Mouse (Mus musculus): Measurements from ENCODE around the gene Muc3. TPM values are rescaled to one million over a fixed set of nuclear protein-coding genes. Genes with fewer than 3 reads are reported as not detected.

Muc3 gene
- polyA plus RNA-seq, 1 experiment from 2014 or later, result 0.24 TPM

DNA sequence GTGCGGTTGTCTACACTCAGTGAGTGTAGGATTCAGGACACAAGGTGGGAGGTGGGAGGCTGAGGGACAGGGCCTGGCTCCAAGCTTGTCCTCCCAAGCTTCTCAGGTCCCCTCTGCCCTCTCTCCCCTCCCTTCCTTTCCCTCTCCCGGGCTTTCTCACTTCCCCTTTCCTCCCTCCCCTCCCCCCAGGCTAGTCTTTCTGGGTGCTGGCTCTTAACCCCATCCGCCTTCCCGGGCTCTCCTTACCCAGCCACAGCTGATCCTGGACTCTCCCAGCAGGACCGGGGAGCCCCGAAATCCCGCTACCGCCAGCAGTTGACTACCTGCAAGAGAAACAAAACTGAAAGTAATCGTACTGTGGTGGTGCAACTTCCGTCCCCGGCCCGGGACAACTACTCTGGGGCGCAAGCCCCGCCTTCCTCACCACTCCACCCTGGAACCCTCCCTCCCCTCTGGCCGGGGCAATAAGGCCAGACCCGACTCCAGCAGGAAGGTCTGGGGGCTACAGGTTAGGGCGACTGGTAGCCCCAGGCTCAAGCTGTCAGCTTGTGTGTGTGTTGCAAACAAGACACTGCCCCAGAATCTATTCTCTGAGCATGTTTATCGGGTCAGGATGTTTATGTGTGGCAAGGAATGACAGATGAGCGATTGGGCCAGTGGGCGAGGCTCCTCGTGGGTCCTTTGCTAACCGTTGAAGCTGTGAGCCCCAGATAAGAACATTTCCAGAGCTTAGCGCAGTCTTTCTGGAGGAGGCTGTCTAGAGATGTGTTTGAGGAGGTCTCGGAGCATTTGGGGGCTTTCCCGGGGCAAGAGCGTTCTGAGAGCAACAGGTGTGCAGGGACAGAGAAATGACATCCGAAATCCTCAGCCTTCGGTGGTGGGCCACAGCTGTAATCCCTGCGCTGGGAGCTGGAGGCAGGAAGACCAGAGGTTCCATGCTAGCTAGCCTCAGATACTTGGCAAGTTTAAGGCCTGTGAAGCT, 33.0 kb downstream of the Muc3 start, which contains the start of gene Trim56:
Trim56 (minus strand) TSS at position 344 of the 982 bp plus-strand sequence.
- peak; percentile 80 for ATAC-seq (replicated peaks; ENCODE audit: low FRiP score, low read depth)
- peak; percentile 91 for DNase-seq (ENCODE audit: low spot score)
- peak within 1 kb of the TSS; percentile 73 for H3K4me2 ChIP-seq (ENCODE audit: low read length)
- peak within 1 kb of the TSS; percentile 69 for H3K27ac ChIP-seq
- H3K9ac ChIP-seq (ENCODE audit: low read depth, low read length), result peak within 1 kb of the TSS; percentile 63
- no peaks in the 10 kb centered on the region for H3K27me3 ChIP-seq (ENCODE audit: insufficient read depth, low read length)
- WGBS, result 7% methylated on average over 29 of the region's 29 CpGs
- no peaks in the 10 kb centered on the region for H3K9me3 ChIP-seq (replicated peaks; ENCODE audit: low read length)
- peak within 1 kb of the TSS; percentile 65 for H3K4me3 ChIP-seq (replicated peaks; ENCODE audit: low read depth, low read length)
- peaks cover 21% of the 10 kb centered on the region for H3K36me3 ChIP-seq (ENCODE audit: insufficient read depth, low read length)
- H3K4me1 ChIP-seq (replicated peaks; ENCODE audit: insufficient read depth, low read length), result no peaks in the 10 kb centered on the region
- TF ChIP-seq CTCF (IDR thresholded peaks at IDR 0.05; ENCODE audit: low read depth), result no peak

GRCm38 (mm10) chr5:137114891-137115561, 34.1 kb downstream of the Muc3 start:
- Histone ChIP-seq H3K27ac (peak overlapping the region; percentile 69), H3K9ac (ENCODE audit: low read depth, low read length) (peak overlapping the region; percentile 63), H3K9me3 (replicated peaks; ENCODE audit: low read length) (no peaks in the 10 kb centered on the region), H3K27me3 (ENCODE audit: insufficient read depth, low read length) (no peaks in the 10 kb centered on the region), H3K36me3 (ENCODE audit: insufficient read depth, low read length) (peaks cover 21% of the 10 kb centered on the region), H3K4me1 (replicated peaks; ENCODE audit: insufficient read depth, low read length) (no peaks in the 10 kb centered on the region), H3K4me3 (replicated peaks; ENCODE audit: low read depth, low read length) (peak overlapping the region; percentile 65), H3K4me2 (ENCODE audit: low read length) (peak overlapping the region; percentile 73)
- no peak for ATAC-seq (replicated peaks; ENCODE audit: low FRiP score, low read depth)
- WGBS, result 67% methylated on average over 9 of the region's 9 CpGs
- TF ChIP-seq CTCF (IDR thresholded peaks at IDR 0.05; ENCODE audit: low read depth), result no peak
- DNase-seq (ENCODE audit: low spot score), result no peak

DNA sequence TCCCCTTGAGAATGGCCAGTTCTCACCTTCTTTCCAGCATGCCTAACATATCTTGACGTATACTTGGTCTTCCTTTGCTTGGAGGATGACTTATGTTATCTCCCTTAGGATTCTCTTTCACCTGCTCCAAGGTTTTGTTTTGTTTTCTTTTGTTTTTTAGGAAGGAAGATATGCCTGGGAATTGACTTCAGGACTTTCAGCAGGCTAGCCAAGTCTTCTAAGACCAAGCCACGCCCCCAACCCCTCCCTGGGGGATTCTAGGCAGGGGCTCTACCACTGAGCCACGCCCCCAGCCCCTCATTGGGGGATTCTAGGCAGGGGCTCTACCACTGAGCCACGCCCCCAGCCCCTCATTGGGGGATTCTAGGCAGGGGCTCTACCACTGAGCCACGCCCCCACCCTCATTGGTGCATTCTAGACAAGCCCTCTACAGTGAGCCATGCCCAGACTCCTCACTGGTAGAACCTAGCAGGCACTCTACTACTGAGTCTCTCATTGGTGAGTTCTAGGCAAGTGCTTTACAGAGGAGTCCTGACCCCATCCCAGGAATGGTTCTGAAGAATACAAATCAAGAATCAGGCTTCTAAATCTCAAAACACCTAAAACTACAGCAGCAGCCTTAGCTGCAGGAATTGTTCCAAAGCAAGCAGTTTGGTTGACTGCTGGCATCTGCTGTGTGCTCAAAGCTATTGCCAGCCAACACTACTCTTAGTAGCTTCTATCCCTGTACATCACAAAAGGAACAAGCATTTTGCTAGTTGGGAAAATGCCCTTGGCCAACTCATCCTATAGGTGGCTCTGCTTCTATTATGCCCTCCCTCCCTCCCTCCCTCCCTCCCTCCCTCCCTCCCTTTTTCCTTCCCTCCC, 37.3 kb downstream of the Muc3 start:
- 86% methylated on average over 5 of the region's 5 CpGs for WGBS
- no peaks in the 10 kb centered on the region for H3K4me1 ChIP-seq (replicated peaks; ENCODE audit: insufficient read depth, low read length)
- ATAC-seq (replicated peaks; ENCODE audit: low FRiP score, low read depth) (no peak), DNase-seq (ENCODE audit: low spot score) (no peak)
- no peak overlapping the region for H3K27ac ChIP-seq
- H3K4me2 ChIP-seq (ENCODE audit: low read length), result no peak overlapping the region
- no peak for TF ChIP-seq CTCF (IDR thresholded peaks at IDR 0.05; ENCODE audit: low read depth)
- no peaks in the 10 kb centered on the region for H3K9me3 ChIP-seq (replicated peaks; ENCODE audit: low read length)
- peaks cover 21% of the 10 kb centered on the region for H3K36me3 ChIP-seq (ENCODE audit: insufficient read depth, low read length)
- H3K27me3 ChIP-seq (ENCODE audit: insufficient read depth, low read length), result no peaks in the 10 kb centered on the region
- no peak overlapping the region for H3K4me3 ChIP-seq (replicated peaks; ENCODE audit: low read depth, low read length)
- no peak overlapping the region for H3K9ac ChIP-seq (ENCODE audit: low read depth, low read length)

DNA sequence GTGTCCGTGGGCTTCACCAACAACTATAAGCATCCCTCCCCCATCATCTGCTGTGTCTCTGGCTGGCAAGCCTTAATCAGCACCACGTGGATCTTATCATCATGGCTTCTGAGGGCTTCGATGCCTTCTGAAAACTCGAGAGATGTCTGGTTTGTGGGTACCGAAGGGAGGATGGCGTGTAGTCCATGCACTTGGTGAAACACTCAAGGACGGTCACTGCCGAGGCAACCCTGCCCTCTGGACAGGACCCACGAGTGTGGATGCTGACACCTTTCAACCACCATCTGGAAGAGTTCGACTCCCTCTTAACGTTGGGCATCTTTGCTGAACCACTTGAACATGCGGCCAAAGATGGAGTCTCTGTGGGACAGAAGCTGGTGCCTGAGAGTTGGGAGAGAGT, 38.3 kb downstream of the Muc3 start:
- ATAC-seq (replicated peaks; ENCODE audit: low FRiP score, low read depth), result no peak
- no peak for TF ChIP-seq CTCF (IDR thresholded peaks at IDR 0.05; ENCODE audit: low read depth)
- no peak overlapping the region for H3K9ac ChIP-seq (ENCODE audit: low read depth, low read length)
- no peaks in the 10 kb centered on the region for H3K27me3 ChIP-seq (ENCODE audit: insufficient read depth, low read length)
- no peaks in the 10 kb centered on the region for H3K9me3 ChIP-seq (replicated peaks; ENCODE audit: low read length)
- no peak overlapping the region for H3K27ac ChIP-seq
- DNase-seq (ENCODE audit: low spot score), result no peak
- H3K4me2 ChIP-seq (ENCODE audit: low read length), result no peak overlapping the region
- no peaks in the 10 kb centered on the region for H3K4me1 ChIP-seq (replicated peaks; ENCODE audit: insufficient read depth, low read length)
- peaks cover 21% of the 10 kb centered on the region for H3K36me3 ChIP-seq (ENCODE audit: insufficient read depth, low read length)
- no peak overlapping the region for H3K4me3 ChIP-seq (replicated peaks; ENCODE audit: low read depth, low read length)
- WGBS, result 91% methylated on average over 12 of the region's 12 CpGs

DNA sequence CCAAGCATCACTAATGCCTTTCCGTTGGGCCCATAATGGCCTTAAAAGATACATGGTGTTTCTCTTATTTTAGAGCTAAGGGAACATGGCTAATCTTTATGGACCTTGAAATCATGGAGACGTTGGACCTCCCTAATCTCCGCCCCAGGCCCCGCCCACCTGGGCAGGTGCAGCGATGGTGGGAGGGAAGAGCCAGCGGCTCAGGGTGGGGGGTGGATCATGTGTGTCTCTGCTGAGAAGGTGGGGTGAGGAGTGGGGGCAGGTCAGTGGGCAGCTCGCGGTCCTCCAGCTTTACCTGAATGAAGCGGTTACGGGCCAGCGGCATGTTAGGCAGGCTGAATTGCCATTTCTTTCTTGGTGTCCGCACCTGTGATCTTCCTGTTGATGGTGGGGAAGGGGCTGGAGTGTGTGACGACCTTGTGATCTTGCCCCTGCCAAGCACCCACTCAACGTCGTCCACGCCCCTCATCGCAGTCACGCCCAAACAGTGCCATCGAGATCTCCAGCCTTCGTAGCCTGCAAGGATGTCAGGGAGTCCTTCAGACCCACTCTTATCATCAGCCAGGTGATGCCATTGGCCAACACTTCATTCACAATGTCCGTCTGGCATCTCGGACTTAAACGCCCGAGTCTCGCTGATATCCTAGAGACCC, 39.1 kb downstream of the Muc3 start:
- no peak for DNase-seq (ENCODE audit: low spot score)
- no peak; the same call in 1 of the 2 replicates for ATAC-seq (replicated peaks; ENCODE audit: low FRiP score, low read depth)
- Histone ChIP-seq H3K9ac (ENCODE audit: low read depth, low read length) (no peak overlapping the region), H3K36me3 (ENCODE audit: insufficient read depth, low read length) (peaks cover 21% of the 10 kb centered on the region), H3K4me1 (replicated peaks; ENCODE audit: insufficient read depth, low read length) (no peaks in the 10 kb centered on the region), H3K9me3 (replicated peaks; ENCODE audit: low read length) (no peaks in the 10 kb centered on the region), H3K27ac (no peak overlapping the region), H3K4me3 (replicated peaks; ENCODE audit: low read depth, low read length) (no peak overlapping the region), H3K27me3 (ENCODE audit: insufficient read depth, low read length) (no peaks in the 10 kb centered on the region), H3K4me2 (ENCODE audit: low read length) (no peak overlapping the region)
- TF ChIP-seq CTCF (IDR thresholded peaks at IDR 0.05; ENCODE audit: low read depth), result no peak
- WGBS, result 58% methylated on average over 25 of the region's 25 CpGs

All from kidney, postnatal 0 days (tissue).